Mouse (Mus musculus): Measurements from ENCODE around the gene Rftn2. TPM values are rescaled to one million over a fixed set of nuclear protein-coding genes. Genes with fewer than 3 reads are reported as not detected.

Gene Rftn2
- polyA plus RNA-seq, 1 experiment from 2014 or later, result 15.5 TPM

- Histone ChIP-seq H3K9me3 (ENCODE audit: control insufficient read depth, low read length) (no peaks in the 10 kb centered on the region), H3K27me3 (replicated peaks; ENCODE audit: control insufficient read depth, insufficient read depth, low read length) (no peaks in the 10 kb centered on the region), H3K4me2 (ENCODE audit: low read length) (no peak overlapping the region), H3K36me3 (ENCODE audit: control insufficient read depth, insufficient read depth, low read length) (no peaks in the 10 kb centered on the region), H3K27ac (ENCODE audit: low read depth, low read length) (no peak overlapping the region), H3K4me1 (ENCODE audit: control insufficient read depth, insufficient read depth, low read depth, low read length) (no peaks in the 10 kb centered on the region), H3K9ac (ENCODE audit: low read depth, low read length) (no peak overlapping the region), H3K4me3 (ENCODE audit: low read length) (no peak overlapping the region)
- ATAC-seq, result no peak
- 64% methylated on average over 11 of the region's 11 CpGs for WGBS
Measured at GRCm38 (mm10) chr1:55215185-55215813, 11.3 kb downstream of the Rftn2 start.

GRCm38 (mm10) chr1:55213936-55214335 lies 12.6 kb downstream of the Rftn2 start:
- no peaks in the 10 kb centered on the region for H3K36me3 ChIP-seq (ENCODE audit: control insufficient read depth, insufficient read depth, low read length)
- H3K4me2 ChIP-seq (ENCODE audit: low read length), result no peak overlapping the region
- H3K9me3 ChIP-seq (ENCODE audit: control insufficient read depth, low read length), result no peaks in the 10 kb centered on the region
- WGBS, result 88% methylated on average over 6 of the region's 6 CpGs
- H3K4me3 ChIP-seq (ENCODE audit: low read length), result no peak overlapping the region
- no peak overlapping the region for H3K27ac ChIP-seq (ENCODE audit: low read depth, low read length)
- ATAC-seq, result no peak
- no peak overlapping the region for H3K9ac ChIP-seq (ENCODE audit: low read depth, low read length)
- H3K27me3 ChIP-seq (replicated peaks; ENCODE audit: control insufficient read depth, insufficient read depth, low read length), result no peaks in the 10 kb centered on the region
- no peaks in the 10 kb centered on the region for H3K4me1 ChIP-seq (ENCODE audit: control insufficient read depth, insufficient read depth, low read depth, low read length)

- H3K36me3 ChIP-seq (ENCODE audit: control insufficient read depth, insufficient read depth, low read length), result no peaks in the 10 kb centered on the region
- ATAC-seq, result no peak
- no peak overlapping the region for H3K9ac ChIP-seq (ENCODE audit: low read depth, low read length)
- no peak overlapping the region for H3K4me3 ChIP-seq (ENCODE audit: low read length)
- no peaks in the 10 kb centered on the region for H3K27me3 ChIP-seq (replicated peaks; ENCODE audit: control insufficient read depth, insufficient read depth, low read length)
- no peaks in the 10 kb centered on the region for H3K9me3 ChIP-seq (ENCODE audit: control insufficient read depth, low read length)
- H3K4me2 ChIP-seq (ENCODE audit: low read length), result no peak overlapping the region
- H3K4me1 ChIP-seq (ENCODE audit: control insufficient read depth, insufficient read depth, low read depth, low read length), result no peaks in the 10 kb centered on the region
- WGBS, result 75% methylated on average over 6 of the region's 6 CpGs
- H3K27ac ChIP-seq (ENCODE audit: low read depth, low read length), result no peak overlapping the region
Measured at GRCm38 (mm10) chr1:55213475-55213874, 13.1 kb downstream of the Rftn2 start.

GRCm38 (mm10) chr1:55212771-55213170 lies 13.8 kb downstream of the Rftn2 start:
- Histone ChIP-seq H3K27me3 (replicated peaks; ENCODE audit: control insufficient read depth, insufficient read depth, low read length) (no peaks in the 10 kb centered on the region), H3K4me3 (ENCODE audit: low read length) (no peak overlapping the region), H3K27ac (ENCODE audit: low read depth, low read length) (no peak overlapping the region), H3K9me3 (ENCODE audit: control insufficient read depth, low read length) (no peaks in the 10 kb centered on the region), H3K36me3 (ENCODE audit: control insufficient read depth, insufficient read depth, low read length) (no peaks in the 10 kb centered on the region), H3K4me2 (ENCODE audit: low read length) (no peak overlapping the region), H3K9ac (ENCODE audit: low read depth, low read length) (no peak overlapping the region), H3K4me1 (ENCODE audit: control insufficient read depth, insufficient read depth, low read depth, low read length) (no peaks in the 10 kb centered on the region)
- no peak for ATAC-seq
- 83% methylated on average over 4 of the region's 4 CpGs for WGBS

GRCm38 (mm10) chr1:55211081-55211480 lies 15.5 kb downstream of the Rftn2 start:
- Histone ChIP-seq H3K9ac (ENCODE audit: low read depth, low read length) (no peak overlapping the region), H3K27ac (ENCODE audit: low read depth, low read length) (no peak overlapping the region; the same call in 1 of the 2 replicates), H3K36me3 (ENCODE audit: control insufficient read depth, insufficient read depth, low read length) (no peaks in the 10 kb centered on the region), H3K4me2 (ENCODE audit: low read length) (no peak overlapping the region), H3K9me3 (ENCODE audit: control insufficient read depth, low read length) (no peaks in the 10 kb centered on the region), H3K27me3 (replicated peaks; ENCODE audit: control insufficient read depth, insufficient read depth, low read length) (no peaks in the 10 kb centered on the region), H3K4me1 (ENCODE audit: control insufficient read depth, insufficient read depth, low read depth, low read length) (no peaks in the 10 kb centered on the region), H3K4me3 (ENCODE audit: low read length) (no peak overlapping the region)
- 76% methylated on average over 8 of the region's 8 CpGs for WGBS
- no peak for ATAC-seq

- Histone ChIP-seq H3K27me3 (replicated peaks; ENCODE audit: control insufficient read depth, insufficient read depth, low read length) (no peaks in the 10 kb centered on the region), H3K4me3 (ENCODE audit: low read length) (no peak overlapping the region), H3K4me1 (ENCODE audit: control insufficient read depth, insufficient read depth, low read depth, low read length) (no peaks in the 10 kb centered on the region), H3K27ac (ENCODE audit: low read depth, low read length) (no peak overlapping the region; the same call in 1 of the 2 replicates), H3K36me3 (ENCODE audit: control insufficient read depth, insufficient read depth, low read length) (no peaks in the 10 kb centered on the region), H3K9me3 (ENCODE audit: control insufficient read depth, low read length) (no peaks in the 10 kb centered on the region), H3K4me2 (ENCODE audit: low read length) (no peak overlapping the region), H3K9ac (ENCODE audit: low read depth, low read length) (no peak overlapping the region)
- ATAC-seq, result no peak
- WGBS, result 55% methylated on average over 12 of the region's 12 CpGs
Measured at GRCm38 (mm10) chr1:55210202-55210965, 16.2 kb downstream of the Rftn2 start.

- WGBS, result 80% methylated on average over 5 of the region's 5 CpGs
Measured at GRCm38 (mm10) chr1:55208500-55209140, 18.0 kb downstream of the Rftn2 start.

GRCm38 (mm10) chr1:55207561-55207960 lies 19.0 kb downstream of the Rftn2 start:
- Histone ChIP-seq H3K27ac (ENCODE audit: low read depth, low read length) (no peak overlapping the region), H3K4me1 (ENCODE audit: control insufficient read depth, insufficient read depth, low read depth, low read length) (no peaks in the 10 kb centered on the region), H3K4me3 (ENCODE audit: low read length) (no peak overlapping the region), H3K9me3 (ENCODE audit: control insufficient read depth, low read length) (no peaks in the 10 kb centered on the region), H3K4me2 (ENCODE audit: low read length) (no peak overlapping the region), H3K36me3 (ENCODE audit: control insufficient read depth, insufficient read depth, low read length) (no peaks in the 10 kb centered on the region), H3K27me3 (replicated peaks; ENCODE audit: control insufficient read depth, insufficient read depth, low read length) (no peaks in the 10 kb centered on the region), H3K9ac (ENCODE audit: low read depth, low read length) (no peak overlapping the region)
- ATAC-seq, result no peak
- 89% methylated on average over 6 of the region's 6 CpGs for WGBS

More at GRCm38 (mm10) chr1:55208500-55209140, 18.0 kb downstream of the Rftn2 start:
- Histone ChIP-seq H3K4me1 (ENCODE audit: control insufficient read depth, insufficient read depth, low read depth, low read length) (no peaks in the 10 kb centered on the region), H3K9ac (ENCODE audit: low read depth, low read length) (no peak overlapping the region), H3K9me3 (ENCODE audit: control insufficient read depth, low read length) (no peaks in the 10 kb centered on the region), H3K27ac (ENCODE audit: low read depth, low read length) (no peak overlapping the region), H3K4me3 (ENCODE audit: low read length) (no peak overlapping the region), H3K36me3 (ENCODE audit: control insufficient read depth, insufficient read depth, low read length) (no peaks in the 10 kb centered on the region), H3K4me2 (ENCODE audit: low read length) (no peak overlapping the region), H3K27me3 (replicated peaks; ENCODE audit: control insufficient read depth, insufficient read depth, low read length) (no peaks in the 10 kb centered on the region)
- ATAC-seq, result no peak

- Histone ChIP-seq H3K4me1 (ENCODE audit: control insufficient read depth, insufficient read depth, low read depth, low read length) (no peaks in the 10 kb centered on the region; the same call in 1 of the 2 replicates), H3K9me3 (ENCODE audit: control insufficient read depth, low read length) (no peaks in the 10 kb centered on the region), H3K36me3 (ENCODE audit: control insufficient read depth, insufficient read depth, low read length) (no peaks in the 10 kb centered on the region), H3K4me3 (ENCODE audit: low read length) (no peak overlapping the region), H3K27ac (ENCODE audit: low read depth, low read length) (peak overlapping the region; percentile 17; the same call in 1 of the 2 replicates), H3K9ac (ENCODE audit: low read depth, low read length) (no peak overlapping the region), H3K4me2 (ENCODE audit: low read length) (no peak overlapping the region), H3K27me3 (replicated peaks; ENCODE audit: control insufficient read depth, insufficient read depth, low read length) (no peaks in the 10 kb centered on the region)
- ATAC-seq, result no peak
- WGBS, result 33% methylated on average over 5 of the region's 5 CpGs
Measured at GRCm38 (mm10) chr1:55205808-55206327, 20.7 kb downstream of the Rftn2 start.

Measured in hindbrain, embryonic 16.5 days (tissue).